Mouse (Mus musculus) left cerebral cortex, postnatal 25 days (tissue): Measurements from ENCODE around the gene 9030025P20Rik. TPM values are rescaled to one million over a fixed set of nuclear protein-coding genes. Genes with fewer than 3 reads are reported as not detected.

Experiments used
- total RNA-seq, 2 experiments: library from RNA; stranded (reverse); gene quantifications; 2 replicates each; pipeline ENCODE4 v1.2.3; 2021

Gene 9030025P20Rik
- total RNA-seq, 2 experiments from 2014 or later = 3.5 to 5.1 TPM

Other genes starting within 250 kb of the 9030025P20Rik start
- gene Wdr27, start 35.3 kb upstream of the 9030025P20Rik start, total RNA-seq = 1 to 10 TPM; 4.6 to 4.8 TPM
- 10 to 100 TPM; 16.7 to 18.4 TPM for gene 1600012H06Rik, start 35.3 kb upstream of the 9030025P20Rik start, total RNA-seq
- gene Phf10, start 17.2 kb upstream of the 9030025P20Rik start, total RNA-seq = 10 to 100 TPM; 61.1 to 63.6 TPM
- not detected for gene Gm3417, start 322 bp downstream of the 9030025P20Rik start, total RNA-seq
- 1 to 10 TPM; 3.6 to 3.7 TPM for gene Gm3435, start 31.7 kb downstream of the 9030025P20Rik start, total RNA-seq
- 10 to 100 TPM; 46.6 to 47.6 TPM for gene Ermard, start 62.7 kb downstream of the 9030025P20Rik start, total RNA-seq
- 1 to 10 TPM in 1 of 2 experiments, not detected in 1; 1.4 TPM for gene Tcte3, start 63.0 kb downstream of the 9030025P20Rik start, total RNA-seq
- gene Gm3448, start 63.1 kb downstream of the 9030025P20Rik start, total RNA-seq = 1 to 10 TPM; 6.9 to 7.0 TPM